Mouse (Mus musculus): ENCODE results near the gene Capza2. TPM values are rescaled to one million over a fixed set of nuclear protein-coding genes. Genes with fewer than 3 reads are reported as not detected.
A peak's percentile ranks its signal among the peaks of the same experiment; 100 is the strongest.

Gene Capza2
- total RNA-seq, 1 experiment, result 73.4 TPM

DNA sequence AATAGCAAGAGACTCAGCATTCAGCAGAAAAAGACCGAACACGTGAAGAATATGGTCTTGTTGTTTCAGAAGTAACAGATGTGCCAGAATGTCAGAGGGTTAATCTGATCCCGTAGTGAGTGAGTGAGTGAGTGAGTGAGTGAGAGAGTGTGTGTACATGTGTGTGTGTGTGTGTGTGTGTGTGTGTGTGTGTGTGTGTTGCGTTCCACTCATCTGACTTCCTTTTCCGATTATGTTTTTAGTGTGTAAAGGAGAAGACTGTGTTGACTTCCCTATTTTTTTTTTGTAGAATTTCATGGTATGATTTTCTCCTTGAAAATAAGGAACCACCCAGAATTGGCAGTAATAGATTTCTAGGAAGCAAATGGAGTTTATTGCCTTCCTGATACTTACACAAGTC, 52.6 kb downstream of the Capza2 start:
- Histone ChIP-seq H3K4me1 (ENCODE audit: control insufficient read depth in 2 of 2, insufficient read depth in 2 of 2, low read length in 2 of 2, poor library complexity in 1 of 2) (no peaks in the 10 kb centered on the region), H3K27ac (ENCODE audit: insufficient read depth, low read depth, low read length, poor library complexity, severe bottlenecking) (no peak overlapping the region), H3K4me3 (ENCODE audit: insufficient read depth in 1 of 2, low read depth in 1 of 2, low read length in 2 of 2, poor library complexity in 1 of 2, severe bottlenecking in 1 of 2) (no peak overlapping the region), H3K36me3 (ENCODE audit: control insufficient read depth, insufficient read depth, low read length, poor library complexity, severe bottlenecking) (no peaks in the 10 kb centered on the region), H3K9me3 (ENCODE audit: control insufficient read depth, insufficient read depth, low read depth, low read length) (no peaks in the 10 kb centered on the region), H3K9ac (ENCODE audit: insufficient read depth, low read depth, low read length, poor library complexity, severe bottlenecking) (no peak overlapping the region)
- in situ Hi-C loops (cut with MboI; ENCODE audit: low sequenced_read_pairs in 2 of 2, unreplicated experiment in 2 of 2), result no loop called here
- no peak for TF ChIP-seq ZC3H11A (IDR thresholded peaks at IDR 0.05; ENCODE audit: borderline replicate concordance, low read depth, low read length)
- TF ChIP-seq MAFK (IDR thresholded peaks at IDR 0.05; ENCODE audit: insufficient read depth, low read depth, low read length), result no peak
- no peak for DNase-seq (ENCODE audit: low read depth, low spot score)

DNA sequence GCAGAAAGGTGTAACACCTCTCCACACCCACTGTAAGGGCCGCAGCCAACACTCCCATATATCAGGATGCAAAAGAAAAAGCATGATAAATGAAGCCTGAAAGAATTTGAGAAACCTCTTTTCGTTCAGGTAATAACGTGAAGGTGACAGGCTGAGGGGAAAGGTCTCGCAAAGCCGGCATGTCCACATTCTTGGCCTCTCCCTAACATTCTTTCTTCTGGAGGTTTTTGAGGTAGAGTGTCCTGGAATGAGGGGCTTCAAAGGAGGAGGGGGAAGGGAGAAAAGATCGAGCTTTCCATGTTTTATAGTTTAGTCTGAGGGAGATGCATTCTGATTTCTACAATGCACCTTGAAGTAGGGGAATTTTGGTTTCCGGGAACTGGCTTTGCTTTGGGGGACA, 56.6 kb downstream of the Capza2 start, which contains the start of gene St7:
Gene St7 (plus strand): TSS at position 287 of the 400 bp plus-strand sequence.
- H3K4me3 ChIP-seq (ENCODE audit: insufficient read depth in 1 of 2, low read depth in 1 of 2, low read length in 2 of 2, poor library complexity in 1 of 2, severe bottlenecking in 1 of 2), result peak within 1 kb of the TSS; percentile 70 to 89; a peak in 3 of 4 replicates
- no peak for TF ChIP-seq ZNF384 (IDR thresholded peaks at IDR 0.05; ENCODE audit: low read depth, low read length)
- no peak for TF ChIP-seq HCFC1 (IDR thresholded peaks at IDR 0.05; ENCODE audit: borderline replicate concordance, insufficient read depth, low read length)
- TF ChIP-seq ZC3H11A (IDR thresholded peaks at IDR 0.05; ENCODE audit: borderline replicate concordance, low read depth, low read length), result no peak
- TF ChIP-seq MAFK (IDR thresholded peaks at IDR 0.05; ENCODE audit: insufficient read depth, low read depth, low read length), result no peak
- no peak for TF ChIP-seq CHD2 (IDR thresholded peaks at IDR 0.05; ENCODE audit: low read depth, low read length)
- H3K9me3 ChIP-seq (ENCODE audit: control insufficient read depth, insufficient read depth, low read depth, low read length), result no peaks in the 10 kb centered on the region
- DNase-seq (ENCODE audit: low read depth, low spot score), result no peak
- H3K4me1 ChIP-seq (ENCODE audit: control insufficient read depth in 2 of 2, insufficient read depth in 2 of 2, low read length in 2 of 2, poor library complexity in 1 of 2), result no peaks in the 10 kb centered on the region
- no peak within 1 kb of the TSS for H3K27ac ChIP-seq (ENCODE audit: insufficient read depth, low read depth, low read length, poor library complexity, severe bottlenecking)
- peak within 1 kb of the TSS; percentile 77 for H3K9ac ChIP-seq (ENCODE audit: insufficient read depth, low read depth, low read length, poor library complexity, severe bottlenecking)
- no peaks in the 10 kb centered on the region for H3K36me3 ChIP-seq (ENCODE audit: control insufficient read depth, insufficient read depth, low read length, poor library complexity, severe bottlenecking)
- in situ Hi-C loops (cut with MboI; ENCODE audit: low sequenced_read_pairs in 2 of 2, unreplicated experiment in 2 of 2), result no loop called here

DNA sequence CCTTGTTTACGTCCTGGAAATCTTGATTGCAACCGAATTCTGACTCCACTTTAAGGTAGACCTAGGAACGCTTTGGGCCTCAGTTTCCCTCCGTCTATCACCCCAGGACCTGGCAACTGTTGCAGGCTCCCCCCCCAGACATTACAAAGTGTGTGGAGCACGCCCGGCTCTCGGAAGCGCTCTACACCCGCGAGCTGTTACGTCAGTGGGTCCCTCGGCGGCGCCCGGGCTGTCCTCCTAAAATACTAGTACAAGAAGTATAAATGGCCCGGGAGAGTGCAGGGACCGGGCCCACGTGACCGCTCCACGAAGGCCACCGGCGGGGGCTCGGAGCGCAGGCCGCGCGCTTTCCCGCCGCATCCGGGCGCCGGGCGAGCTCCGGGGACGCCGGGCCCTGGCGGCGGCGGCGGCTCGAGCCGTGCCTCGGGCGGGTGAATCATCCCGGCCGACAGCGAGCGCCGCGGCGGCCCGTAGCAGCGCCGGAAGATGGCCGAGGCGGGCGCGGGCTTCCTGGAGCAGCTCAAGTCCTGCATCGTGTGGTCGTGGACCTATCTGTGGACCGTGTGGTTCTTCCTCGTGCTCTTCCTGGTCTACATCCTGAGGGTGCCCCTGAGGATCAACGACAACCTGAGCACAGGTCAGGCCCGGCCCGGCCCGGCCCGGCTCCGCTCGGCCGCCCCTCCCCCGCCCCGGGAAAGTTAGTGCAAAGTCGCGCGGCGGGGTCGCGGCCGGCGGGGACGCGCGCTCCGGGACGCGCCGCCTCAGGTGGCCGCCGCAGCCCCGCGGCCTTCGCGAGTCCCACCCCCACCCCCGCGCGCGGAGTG, 57.9 kb downstream of the Capza2 start:
- peak overlapping the region; percentile 70 to 89 for H3K4me3 ChIP-seq (ENCODE audit: insufficient read depth in 1 of 2, low read depth in 1 of 2, low read length in 2 of 2, poor library complexity in 1 of 2, severe bottlenecking in 1 of 2)
- DNase-seq (ENCODE audit: low read depth, low spot score), result no peak
- H3K4me1 ChIP-seq (ENCODE audit: control insufficient read depth in 2 of 2, insufficient read depth in 2 of 2, low read length in 2 of 2, poor library complexity in 1 of 2), result no peaks in the 10 kb centered on the region
- in situ Hi-C loops (cut with MboI; ENCODE audit: low sequenced_read_pairs in 2 of 2, unreplicated experiment in 2 of 2), result no loop called here
- H3K36me3 ChIP-seq (ENCODE audit: control insufficient read depth, insufficient read depth, low read length, poor library complexity, severe bottlenecking), result no peaks in the 10 kb centered on the region
- no peak overlapping the region for H3K27ac ChIP-seq (ENCODE audit: insufficient read depth, low read depth, low read length, poor library complexity, severe bottlenecking)
- H3K9me3 ChIP-seq (ENCODE audit: control insufficient read depth, insufficient read depth, low read depth, low read length), result no peaks in the 10 kb centered on the region
- peak overlapping the region; percentile 77 for H3K9ac ChIP-seq (ENCODE audit: insufficient read depth, low read depth, low read length, poor library complexity, severe bottlenecking)
- TF ChIP-seq ZNF384 (IDR thresholded peaks at IDR 0.05; ENCODE audit: low read depth, low read length) (no peak), CHD2 (IDR thresholded peaks at IDR 0.05; ENCODE audit: low read depth, low read length) (no peak)

DNA sequence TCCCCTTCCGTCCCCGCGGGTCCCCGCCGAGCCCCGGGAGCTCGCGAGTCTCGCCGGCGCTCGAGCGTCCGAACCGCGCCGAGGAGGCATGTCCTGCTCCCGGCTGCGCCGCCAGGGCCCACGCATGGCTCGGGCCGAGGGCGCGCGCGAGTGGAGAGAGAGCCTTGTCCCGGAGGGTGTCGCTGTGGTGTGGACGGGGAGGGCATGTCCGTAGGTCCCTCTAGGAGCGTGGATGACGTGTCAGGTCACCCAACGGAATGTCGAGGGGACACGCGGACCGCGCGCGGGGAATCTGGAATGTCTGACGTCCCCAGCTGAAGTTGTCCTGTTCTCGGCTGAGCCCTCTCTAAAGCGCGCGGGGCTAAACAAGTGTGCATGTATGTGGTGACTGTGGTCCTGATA, 58.5 kb downstream of the Capza2 start:
- Histone ChIP-seq H3K4me3 (ENCODE audit: insufficient read depth in 1 of 2, low read depth in 1 of 2, low read length in 2 of 2, poor library complexity in 1 of 2, severe bottlenecking in 1 of 2) (peak overlapping the region; percentile 55 to 70), H3K9me3 (ENCODE audit: control insufficient read depth, insufficient read depth, low read depth, low read length) (no peaks in the 10 kb centered on the region), H3K9ac (ENCODE audit: insufficient read depth, low read depth, low read length, poor library complexity, severe bottlenecking) (peak overlapping the region; percentile 77), H3K36me3 (ENCODE audit: control insufficient read depth, insufficient read depth, low read length, poor library complexity, severe bottlenecking) (no peaks in the 10 kb centered on the region), H3K4me1 (ENCODE audit: control insufficient read depth in 2 of 2, insufficient read depth in 2 of 2, low read length in 2 of 2, poor library complexity in 1 of 2) (no peaks in the 10 kb centered on the region), H3K27ac (ENCODE audit: insufficient read depth, low read depth, low read length, poor library complexity, severe bottlenecking) (no peak overlapping the region)
- peak; percentile 15 for DNase-seq (ENCODE audit: low read depth, low spot score)
- TF ChIP-seq HCFC1 (IDR thresholded peaks at IDR 0.05; ENCODE audit: borderline replicate concordance, insufficient read depth, low read length) (no peak), CHD2 (IDR thresholded peaks at IDR 0.05; ENCODE audit: low read depth, low read length) (no peak), ZNF384 (IDR thresholded peaks at IDR 0.05; ENCODE audit: low read depth, low read length) (no peak), ZC3H11A (IDR thresholded peaks at IDR 0.05; ENCODE audit: borderline replicate concordance, low read depth, low read length) (no peak), MAFK (IDR thresholded peaks at IDR 0.05; ENCODE audit: insufficient read depth, low read depth, low read length) (no peak)
- in situ Hi-C loops (cut with MboI; ENCODE audit: low sequenced_read_pairs in 2 of 2, unreplicated experiment in 2 of 2), result no loop called here

DNA sequence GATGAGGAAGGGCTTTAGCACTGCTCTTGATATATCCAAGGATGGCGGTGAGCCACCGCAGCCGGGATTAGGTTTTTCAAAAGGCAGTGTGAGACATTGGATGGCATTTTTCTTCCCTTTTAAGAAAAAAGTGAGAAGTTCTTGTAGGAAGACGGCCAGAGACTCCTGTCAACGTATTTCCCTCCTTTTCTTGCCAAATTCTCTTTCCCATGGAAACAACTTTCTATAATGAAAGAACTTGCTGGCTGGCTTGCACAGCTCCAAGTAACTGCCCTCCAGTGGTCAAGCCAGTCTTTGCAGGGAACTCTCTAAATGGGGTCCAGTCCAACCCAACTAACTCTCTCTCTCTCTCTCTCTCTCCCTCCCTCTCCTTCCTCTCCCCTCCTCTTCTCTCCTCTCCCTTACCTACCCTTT, 60.3 kb downstream of the Capza2 start:
- in situ Hi-C loops (cut with MboI; ENCODE audit: low sequenced_read_pairs in 2 of 2, unreplicated experiment in 2 of 2), result no loop called here
- no peaks in the 10 kb centered on the region for H3K36me3 ChIP-seq (ENCODE audit: control insufficient read depth, insufficient read depth, low read length, poor library complexity, severe bottlenecking)
- H3K9me3 ChIP-seq (ENCODE audit: control insufficient read depth, insufficient read depth, low read depth, low read length), result no peaks in the 10 kb centered on the region
- no peaks in the 10 kb centered on the region for H3K4me1 ChIP-seq (ENCODE audit: control insufficient read depth in 2 of 2, insufficient read depth in 2 of 2, low read length in 2 of 2, poor library complexity in 1 of 2)
- peak overlapping the region in 1 of 2 experiments; percentile 63; a peak in 2 of 4 replicates for H3K4me3 ChIP-seq (ENCODE audit: insufficient read depth in 1 of 2, low read depth in 1 of 2, low read length in 2 of 2, poor library complexity in 1 of 2, severe bottlenecking in 1 of 2)
- 0 out of 2 replicates have a peak, but pooled peaks have one; percentile 26 for TF ChIP-seq ZC3H11A (IDR thresholded peaks at IDR 0.05; ENCODE audit: borderline replicate concordance, low read depth, low read length)
- TF ChIP-seq ZNF384 (IDR thresholded peaks at IDR 0.05; ENCODE audit: low read depth, low read length), result no peak
- H3K27ac ChIP-seq (ENCODE audit: insufficient read depth, low read depth, low read length, poor library complexity, severe bottlenecking), result no peak overlapping the region
- DNase-seq (ENCODE audit: low read depth, low spot score), result peak; percentile 36
- no peak overlapping the region for H3K9ac ChIP-seq (ENCODE audit: insufficient read depth, low read depth, low read length, poor library complexity, severe bottlenecking)

All from ES-E14 (cell line).